Mouse (Mus musculus) 3134 (cell line): ENCODE data around the gene Gm20605.
A peak's percentile ranks its signal among the peaks of the same experiment; 100 is the strongest.

Experiments used
- DNase-seq: peaks from one replicate; pipeline ENCODE4 v3.0.0-alpha.2; 2011; ENCODE audit warnings: low spot score; ENCODE audit not compliant: insufficient read length; ENCODE audit errors: extremely low read depth

The Gm20605 gene

DNA sequence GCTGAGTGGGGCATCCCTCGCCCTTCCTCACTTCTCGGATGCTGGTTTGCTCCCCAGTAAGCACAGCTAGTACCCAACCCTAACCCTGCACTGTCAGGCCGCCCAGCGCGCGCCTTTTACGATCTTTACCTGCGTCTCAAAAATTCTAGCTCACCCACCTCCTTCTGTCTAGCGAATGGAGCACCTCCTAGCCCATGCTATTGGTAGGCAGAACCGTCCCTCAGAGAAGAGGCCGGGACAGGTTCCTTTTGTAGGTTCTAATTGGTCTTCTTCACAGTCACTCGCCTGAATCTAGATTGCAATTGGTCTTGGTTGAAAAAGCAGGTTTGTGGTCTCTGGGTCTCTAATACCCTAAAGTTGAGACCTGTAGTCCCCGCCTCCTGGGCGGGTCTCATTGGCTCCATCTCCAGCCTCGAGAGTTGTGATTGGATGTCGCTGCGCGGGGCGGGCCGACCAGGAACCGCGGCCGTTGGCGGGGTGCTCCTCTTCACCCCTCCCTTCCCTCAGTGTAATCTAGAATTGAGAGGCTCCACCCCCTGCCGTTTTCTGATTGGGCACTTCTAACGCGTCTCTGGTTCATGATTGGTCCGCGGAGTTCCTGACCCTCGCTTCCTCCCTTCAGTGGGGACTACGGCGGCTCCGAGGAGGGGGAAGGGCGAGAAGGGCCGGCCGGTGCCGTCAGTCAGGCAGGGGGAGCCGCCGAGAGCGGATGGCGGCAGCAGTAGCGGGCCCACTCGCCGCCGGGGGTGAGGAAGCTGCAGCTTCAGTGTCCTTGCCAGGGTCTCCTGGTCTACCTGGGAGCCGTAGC lies at the start of gene Gm20605, which contains the start of the genes Fbxo24 and Lrch4:
Gm20605 (plus strand) TSS at position 678 of the 808 bp plus-strand sequence.
Fbxo24 (minus strand) TSS at position 505 of the 808 bp plus-strand sequence.
Lrch4 (plus strand) TSS at position 624 of the 808 bp plus-strand sequence.
- DNase-seq = peak; percentile 98

DNA sequence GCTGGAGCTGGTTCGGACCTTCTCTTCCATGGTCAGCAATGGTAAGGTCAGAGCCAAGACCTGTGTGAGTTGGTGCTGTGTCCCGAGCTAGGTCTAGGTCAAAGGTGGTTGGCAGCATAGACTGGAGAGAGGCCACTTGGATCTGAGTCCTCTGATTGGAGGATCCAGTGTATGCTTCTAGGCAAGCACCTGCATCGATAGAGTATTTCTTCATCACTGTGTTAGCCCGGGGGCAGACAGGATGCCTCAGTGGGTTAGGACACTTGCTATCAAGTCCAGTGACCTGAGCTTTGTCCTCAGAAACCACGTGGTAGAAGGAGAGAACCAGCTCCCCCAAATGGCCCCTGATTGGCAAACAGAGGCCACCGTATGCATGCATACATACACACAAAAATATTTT lies 48.7 kb upstream of the Gm20605 start:
- DNase-seq = no peak

DNA sequence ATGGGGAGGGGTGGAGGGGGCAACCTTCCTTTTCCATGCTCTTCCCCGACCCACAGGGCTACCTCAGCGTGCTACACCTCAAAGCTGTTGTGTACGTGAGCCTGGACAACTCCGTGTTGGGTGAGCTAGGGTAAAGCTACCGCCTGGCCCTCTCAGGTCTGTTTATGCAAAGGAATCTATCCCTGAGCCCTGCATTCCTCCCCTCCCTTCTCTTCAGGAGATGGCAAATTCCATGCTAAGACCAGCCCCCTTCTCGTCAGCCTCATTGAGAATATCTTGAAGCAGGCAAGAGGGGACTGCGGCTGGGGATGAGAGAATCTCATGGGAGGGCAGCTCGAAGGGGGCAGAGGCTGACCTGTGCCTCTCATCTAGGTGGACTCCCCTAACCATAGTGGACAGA lies 46.3 kb upstream of the Gm20605 start:
- DNase-seq = no peak

DNA sequence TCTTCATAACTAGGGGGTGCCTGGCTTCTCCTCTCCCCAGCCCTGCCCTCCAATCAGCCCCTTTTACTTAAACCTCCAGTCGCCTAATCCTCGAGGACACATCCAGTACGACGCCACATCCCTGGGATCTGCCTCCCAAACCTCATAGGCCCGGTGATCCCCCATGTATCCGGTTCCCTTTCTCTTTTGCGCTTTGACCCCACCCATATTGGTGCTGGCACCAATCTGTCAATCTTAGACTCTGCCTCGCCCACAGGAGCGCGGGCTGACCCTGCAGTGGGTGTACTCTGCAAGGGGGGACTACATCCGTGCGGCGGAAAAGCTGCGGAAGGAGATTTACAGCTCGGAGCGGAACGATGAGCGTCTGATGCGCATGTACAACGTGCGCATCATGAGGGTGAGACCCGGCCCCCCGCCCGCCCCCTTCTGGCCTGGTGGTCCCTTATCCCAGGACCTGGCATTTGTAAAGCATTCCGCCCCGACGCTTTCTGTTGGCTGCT lies 45.3 kb upstream of the Gm20605 start:
- DNase-seq = no peak

DNA sequence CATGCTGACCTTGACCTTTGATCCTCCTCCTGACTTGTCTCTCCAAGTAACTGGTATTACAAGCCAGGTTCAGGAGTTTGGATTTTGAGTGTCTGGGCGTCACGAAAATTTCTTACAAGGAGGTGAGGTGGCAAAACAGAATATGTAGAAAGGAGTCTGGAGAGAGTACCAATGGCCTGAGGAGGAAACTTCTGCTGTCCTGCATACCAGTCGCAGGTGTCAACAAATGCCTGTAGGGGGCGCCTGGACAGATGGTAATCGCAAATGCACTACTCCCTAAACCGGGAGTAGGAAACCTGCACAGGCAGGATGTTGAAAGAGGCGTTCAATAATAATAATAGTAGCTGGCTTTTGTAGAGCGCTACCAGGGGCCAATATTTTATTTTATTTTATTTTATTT lies 44.0 kb upstream of the Gm20605 start:
- no peak for DNase-seq

DNA sequence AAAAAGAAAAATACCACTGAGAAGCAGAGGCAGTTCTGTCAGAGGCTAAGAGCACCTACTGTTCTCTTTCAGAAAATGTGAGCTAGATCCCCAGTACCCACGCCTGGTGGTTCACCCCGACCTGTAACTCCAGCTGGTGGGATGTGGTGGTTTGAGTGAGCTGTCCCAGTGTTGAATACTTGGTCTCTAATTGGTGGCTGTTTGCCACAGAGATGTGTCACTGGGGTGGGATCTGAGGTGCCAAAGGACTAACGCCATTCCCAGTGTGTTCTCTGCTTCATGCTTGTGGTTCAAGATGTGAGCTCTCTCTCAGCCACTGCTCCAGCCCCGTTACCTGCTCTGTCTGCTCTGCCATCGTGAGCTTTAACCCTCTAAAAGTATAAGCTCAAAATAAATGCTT lies 38.5 kb upstream of the Gm20605 start:
- DNase-seq = peak; percentile 64

DNA sequence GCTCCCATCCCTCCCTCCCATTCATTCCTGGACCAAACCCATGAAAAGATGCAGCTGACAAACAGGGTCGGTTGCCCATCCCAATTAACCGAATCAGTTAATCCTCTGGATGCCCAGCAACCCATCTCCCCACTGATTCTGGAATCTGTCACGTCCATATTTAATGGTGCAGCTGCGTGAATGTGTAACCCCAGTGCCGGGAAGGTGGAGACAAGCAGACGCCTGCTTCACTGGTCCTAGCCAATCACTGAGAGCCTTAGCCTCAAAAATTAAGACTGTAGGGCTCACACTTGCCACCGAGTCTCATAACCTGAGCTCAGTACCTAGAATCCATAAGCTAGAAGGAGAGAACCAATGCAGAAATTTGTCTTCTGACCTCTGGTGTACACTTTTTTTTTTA lies 33.1 kb upstream of the Gm20605 start:
- DNase-seq = no peak

DNA sequence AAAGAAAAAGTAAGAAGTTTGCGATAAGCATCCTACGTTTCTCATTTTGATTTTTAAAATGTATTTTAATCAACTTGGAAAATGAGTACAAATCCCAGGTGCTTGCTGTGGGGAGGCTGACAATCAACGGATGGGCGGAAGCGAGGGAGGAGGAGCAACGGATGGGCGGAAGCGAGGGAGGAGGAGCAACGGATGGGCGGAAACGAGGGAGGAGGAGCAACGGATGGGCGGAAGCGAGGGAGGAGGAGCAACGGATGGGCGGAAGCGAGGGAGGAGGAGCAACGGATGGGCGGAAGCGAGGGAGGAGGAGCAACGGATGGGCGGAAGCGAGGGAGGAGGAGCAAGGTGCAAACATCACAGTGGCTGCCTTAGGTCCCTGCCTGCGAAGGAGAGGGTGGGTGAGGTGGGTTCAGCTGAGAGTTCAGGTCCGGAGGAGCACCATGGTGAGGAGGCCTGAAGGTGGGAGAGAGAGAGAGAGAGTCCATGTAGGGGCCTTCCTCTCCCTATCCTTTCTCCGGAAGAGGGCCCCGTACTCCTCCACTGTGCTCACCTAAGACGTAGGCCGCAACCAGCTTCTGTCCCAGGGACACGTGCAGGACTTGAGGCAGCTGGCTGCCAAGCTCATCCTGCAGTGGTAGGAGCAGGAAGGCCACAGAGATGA lies 32.2 kb upstream of the Gm20605 start:
- DNase-seq = no peak

DNA sequence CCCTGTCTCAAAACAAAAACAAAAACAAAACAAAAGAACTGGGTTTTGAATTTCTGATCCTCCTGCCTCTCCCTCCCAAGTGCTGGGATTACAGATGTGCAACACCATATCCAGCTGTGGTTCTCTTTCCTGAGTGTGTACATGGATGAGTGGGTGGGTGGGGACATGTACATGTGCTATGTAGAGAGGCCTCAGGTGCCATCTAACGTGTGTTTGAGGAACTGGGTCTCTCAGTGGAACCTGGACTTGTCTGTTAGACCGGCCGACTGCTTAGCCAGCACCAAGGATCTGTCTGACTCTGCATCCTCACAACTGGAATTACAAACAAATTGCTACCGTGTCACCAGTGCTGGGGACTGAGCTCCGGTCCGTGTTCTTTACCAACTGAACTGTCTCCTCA lies 31.4 kb upstream of the Gm20605 start:
- no peak for DNase-seq

DNA sequence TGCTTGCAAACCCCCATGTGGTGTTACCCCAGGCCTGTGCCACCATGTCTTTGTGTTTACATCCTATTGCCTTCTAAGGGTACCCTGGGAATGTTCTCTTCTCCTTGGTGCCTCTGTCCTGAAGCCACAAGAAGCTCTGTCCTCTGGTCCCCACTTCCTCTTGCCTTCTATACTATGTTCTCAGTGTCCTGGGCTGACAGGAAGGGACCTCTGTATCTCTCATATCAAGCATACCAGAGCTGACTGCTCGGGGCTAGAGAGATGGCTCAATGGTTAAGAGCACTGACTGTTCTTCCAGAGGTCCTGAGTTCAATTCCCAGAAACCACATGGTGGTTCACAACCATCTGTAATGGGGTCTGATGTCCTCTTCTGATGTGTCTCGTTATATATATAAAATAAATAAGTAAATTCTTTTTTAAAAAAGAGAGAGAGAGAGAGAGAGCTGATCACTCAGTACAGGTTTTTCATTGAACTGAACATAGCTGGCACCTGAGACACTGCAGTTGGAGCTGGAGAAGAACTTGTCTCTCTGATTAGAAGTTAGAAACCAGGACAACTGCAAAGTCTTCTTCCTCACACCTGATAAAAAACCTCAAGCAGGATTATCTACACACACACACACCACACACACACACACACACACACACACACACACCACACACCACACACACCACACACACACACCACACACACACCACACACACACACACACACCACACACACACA lies 30.7 kb upstream of the Gm20605 start:
- no peak for DNase-seq

DNA sequence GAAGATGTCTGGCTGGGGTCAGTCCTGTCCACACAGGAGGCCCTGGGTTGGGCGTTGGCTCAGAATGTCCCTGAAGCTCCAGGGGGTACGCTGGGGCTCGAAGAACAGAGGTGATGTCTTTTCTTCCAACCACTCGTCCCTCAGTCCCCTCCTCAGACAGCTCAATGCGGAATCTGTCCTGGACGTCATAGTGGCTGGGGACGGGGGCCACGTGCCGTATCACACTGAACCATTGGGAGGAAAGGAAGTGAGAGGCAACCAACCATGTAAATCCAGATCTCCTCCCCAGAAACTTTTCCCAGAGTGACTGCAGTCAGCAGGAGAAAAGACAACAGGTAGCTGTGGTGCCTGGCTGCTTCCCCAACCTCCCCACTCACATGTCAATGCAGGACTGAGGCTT lies 29.4 kb upstream of the Gm20605 start:
- no peak for DNase-seq

DNA sequence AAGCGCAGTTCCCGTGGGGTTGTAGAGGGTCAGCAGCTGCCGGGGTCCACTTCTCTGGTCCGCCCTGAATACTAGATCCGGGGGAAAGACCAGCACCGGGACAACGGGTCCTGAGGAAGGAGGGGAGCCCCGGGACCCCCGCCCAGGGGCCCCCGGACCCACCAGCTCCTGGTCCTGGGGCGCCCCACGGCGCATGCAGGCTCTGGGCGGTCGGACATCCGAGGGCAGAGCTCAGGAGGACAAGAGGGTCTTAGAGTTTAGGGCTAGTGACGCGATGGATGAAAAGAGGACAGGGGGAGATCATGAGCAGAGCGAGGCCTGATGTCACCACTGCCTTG lies 28.7 kb upstream of the Gm20605 start:
- no peak for DNase-seq

DNA sequence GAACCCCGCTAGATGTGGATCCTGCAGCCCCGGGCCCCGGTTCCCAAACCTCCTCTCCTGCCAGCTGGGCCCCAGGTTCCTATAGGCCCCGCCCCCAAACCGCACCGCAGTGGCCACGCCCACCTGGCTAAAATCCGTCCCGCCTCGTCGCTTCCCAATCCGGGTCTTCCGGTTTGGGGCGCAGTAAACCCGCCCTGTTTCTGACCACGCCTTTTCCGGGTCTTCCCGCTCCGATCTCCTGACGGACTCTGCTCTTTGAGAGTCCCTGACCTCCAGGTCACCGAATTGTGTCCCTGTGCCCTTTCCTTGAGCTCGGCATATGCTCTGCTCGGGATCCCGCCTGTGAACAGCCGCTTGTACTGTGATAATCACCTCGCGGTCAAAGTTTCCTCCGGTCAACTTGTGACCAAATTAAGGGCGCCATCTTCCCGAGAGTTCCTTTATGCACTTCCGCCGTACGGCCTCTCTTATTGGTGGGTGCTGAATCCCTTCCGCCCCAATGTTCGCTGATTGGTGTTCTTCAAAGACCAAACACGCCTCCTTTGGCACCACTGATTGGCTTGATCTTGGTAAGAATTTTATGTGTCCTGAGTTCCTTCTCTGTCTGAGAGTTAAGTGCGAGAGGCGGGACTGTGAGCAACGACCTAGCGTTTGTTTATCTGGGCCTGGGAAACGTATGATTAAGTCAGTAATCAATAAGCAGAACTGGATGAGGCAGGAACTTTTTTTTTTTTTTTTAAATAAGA lies 28.2 kb upstream of the Gm20605 start, which contains the start of gene Mospd3:
Mospd3 (minus strand) TSS at position 440 of the 746 bp plus-strand sequence.
- DNase-seq = peak; percentile 96

DNA sequence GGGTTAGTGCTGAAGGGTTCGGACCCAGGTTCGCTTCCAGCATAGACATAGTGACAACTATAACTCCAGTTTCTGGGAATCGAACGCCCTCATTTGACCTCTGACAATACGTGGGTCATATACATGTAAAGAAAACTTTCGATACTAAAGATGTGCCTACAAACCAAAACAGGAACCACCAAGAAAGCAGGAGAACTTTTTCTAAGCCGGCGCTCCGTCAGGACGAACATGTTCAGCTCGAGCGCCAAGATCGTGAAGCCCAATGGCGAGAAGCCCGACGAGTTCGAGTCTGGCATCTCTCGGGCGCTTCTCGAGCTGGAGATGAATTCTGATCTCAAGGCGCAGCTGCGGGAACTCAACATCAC lies 27.6 kb upstream of the Gm20605 start:
- no peak for DNase-seq

DNA sequence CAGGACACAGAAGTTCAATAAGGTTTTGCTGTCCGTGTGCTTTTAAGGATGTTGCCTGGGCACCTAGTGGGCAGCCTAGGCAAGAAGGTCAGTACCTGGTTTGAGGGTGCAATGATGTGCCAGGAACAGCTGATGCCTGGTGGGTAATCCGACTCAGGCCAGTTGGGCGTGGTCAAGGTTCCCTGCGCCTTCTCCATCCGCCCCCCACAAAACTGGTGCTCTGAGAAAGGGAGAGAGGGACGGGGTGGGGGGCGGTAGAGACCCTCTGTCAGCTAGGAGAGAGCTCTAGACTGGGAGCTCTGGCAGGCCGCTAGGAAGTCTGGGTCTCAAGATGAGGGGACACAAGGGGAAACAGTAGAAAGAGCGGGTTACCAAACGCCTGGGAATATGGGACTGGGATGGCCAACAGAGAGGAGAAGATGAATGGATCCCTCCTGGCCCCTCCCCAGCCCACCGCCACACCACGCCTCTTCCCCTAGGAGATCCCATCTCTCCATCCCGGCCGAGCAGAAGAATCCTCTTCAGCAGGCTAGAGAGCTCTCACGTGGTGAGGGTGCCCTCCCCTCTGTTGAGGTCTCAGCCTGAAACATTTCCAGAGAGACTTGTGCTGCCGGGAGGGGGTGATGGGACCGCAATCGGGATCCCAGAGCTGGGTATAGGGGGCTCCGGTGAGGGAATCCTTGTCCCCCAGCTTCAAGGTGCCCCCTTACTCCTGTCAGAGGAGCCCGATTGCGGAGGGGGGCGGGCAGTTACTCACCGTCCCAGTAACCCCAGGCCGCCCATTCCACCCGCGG lies 20.9 kb upstream of the Gm20605 start:
- no peak for DNase-seq

DNA sequence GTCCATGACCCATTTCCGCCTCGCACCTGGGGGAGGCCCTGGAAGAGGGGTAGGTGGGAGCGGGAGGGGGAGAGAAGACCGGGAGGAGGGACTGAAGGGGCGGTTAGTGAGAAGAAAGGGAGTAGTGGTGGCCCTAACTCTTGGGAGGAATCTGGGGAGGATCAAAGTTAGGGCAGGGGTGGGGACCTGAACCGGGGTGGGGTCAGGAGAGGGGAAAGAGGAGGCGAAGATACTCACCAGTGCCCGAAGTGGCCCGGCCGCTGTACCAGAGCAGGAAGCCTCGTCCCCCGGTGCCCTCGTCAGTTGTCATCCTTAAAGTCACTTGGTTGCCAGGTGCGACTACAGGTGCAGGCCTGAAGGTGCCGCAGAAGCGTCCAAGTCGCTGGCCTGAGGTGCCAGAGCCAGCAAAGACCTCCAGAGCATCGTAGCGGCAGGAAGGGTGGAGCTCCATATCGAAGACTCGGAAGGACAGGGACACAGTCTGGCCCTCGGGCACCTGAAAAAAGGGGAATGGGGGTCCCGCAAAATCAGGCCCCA lies 20.3 kb upstream of the Gm20605 start:
- DNase-seq = no peak

DNA sequence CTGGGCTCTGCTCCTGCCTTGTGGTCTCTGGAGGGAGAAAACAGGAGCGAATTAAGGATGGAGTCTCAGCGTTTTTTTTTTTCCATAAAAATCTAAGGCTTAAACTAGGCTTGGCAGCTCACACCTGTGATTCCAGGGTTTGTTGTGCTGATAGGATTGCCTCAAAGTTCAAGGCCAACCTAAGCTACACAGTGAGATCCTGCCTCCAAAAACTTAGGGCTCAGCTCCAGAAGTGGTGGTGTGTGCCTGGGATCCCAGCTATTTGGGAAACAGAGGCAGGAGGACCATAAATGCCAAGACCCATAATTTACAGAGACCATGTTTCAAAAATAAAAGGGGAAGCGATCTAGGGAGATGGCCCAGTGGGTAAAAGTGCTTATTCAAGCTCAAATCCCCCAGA lies 19.7 kb upstream of the Gm20605 start:
- DNase-seq = no peak

DNA sequence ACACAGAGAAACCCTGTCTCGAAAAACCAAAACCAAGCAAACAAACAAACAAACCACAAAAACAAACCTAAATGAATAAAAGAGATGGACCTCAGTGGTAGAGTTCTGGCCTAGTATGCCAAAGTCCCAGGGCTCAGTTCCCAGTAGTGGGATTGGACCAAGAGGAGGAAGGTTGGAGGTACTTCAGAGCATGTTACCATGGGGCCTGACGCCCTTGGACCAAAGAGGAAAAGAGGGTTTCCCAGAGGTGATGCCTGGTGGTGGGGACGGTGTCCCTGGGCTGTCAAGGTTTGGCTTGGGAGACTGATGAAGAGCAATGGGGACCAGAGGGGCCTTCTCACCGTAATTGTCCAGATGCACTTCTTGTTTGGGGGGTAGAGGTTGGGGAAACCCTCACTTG lies 18.9 kb upstream of the Gm20605 start:
- DNase-seq = no peak

DNA sequence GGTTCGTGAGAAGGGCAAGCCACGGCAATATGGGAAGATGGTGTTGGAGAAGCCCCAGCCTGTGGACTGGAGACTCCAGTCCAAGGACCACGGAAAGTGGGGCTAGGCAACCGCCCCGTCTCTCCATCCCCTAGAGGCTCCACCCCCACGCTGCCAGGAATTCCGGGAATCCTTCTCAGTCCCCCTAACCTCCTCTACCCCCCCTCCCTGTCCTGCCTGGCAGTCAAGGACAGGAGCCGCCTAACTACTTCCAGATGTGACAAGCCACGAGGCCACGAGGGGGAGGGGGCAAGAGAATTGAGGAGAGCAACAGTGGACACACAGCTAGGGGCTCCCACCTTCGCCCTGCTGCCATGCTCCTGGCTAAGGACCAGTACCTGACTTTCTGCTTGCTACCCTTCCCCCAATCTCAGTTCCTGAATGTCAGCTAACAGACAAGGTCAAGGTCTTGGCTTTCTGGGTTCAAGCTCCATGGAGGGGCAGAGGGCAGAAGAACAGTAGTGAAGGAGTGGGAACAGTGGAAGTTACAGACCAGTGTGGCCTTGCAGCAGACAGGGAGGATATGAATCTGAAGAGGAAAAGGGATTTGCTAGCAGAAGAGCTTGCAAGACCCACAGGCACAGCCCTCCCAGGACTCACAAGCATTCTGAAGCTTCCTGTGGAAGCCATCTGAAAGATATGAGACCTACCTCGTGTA lies 18.3 kb upstream of the Gm20605 start:
- peak; percentile 85 for DNase-seq
